Comparison of ENCODE assay signal across 27 mouse cellular contexts in the genomic region with DNA sequence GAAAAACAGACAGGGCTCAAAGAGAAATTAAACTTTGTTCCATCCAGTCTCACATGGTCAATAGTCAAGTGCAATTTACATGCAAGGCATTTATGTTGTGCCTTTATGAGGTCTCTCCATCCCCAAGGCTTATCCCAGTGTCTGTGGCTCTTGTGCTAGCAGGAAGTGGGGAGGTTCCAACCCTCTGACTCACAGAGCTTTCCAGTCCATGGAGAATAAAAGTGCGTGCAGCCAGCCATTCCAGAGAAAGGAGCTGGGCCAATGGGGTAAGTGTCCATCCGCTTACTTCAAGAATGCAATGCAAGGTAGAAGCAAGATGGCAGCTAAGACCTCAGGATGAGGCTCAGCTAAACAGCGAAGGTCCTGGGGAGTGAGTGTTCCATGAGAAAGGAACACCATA. TPM values are rescaled to one million over a fixed set of nuclear protein-coding genes. Genes with fewer than 3 reads are reported as not detected.
"Had no signal": no experiment of that assay in that cellular context is flagged by ENCODE, and none has a peak within 500 bp of the region (broad histone marks: within the 10 kb centered on the region; RNA-seq: fewer than 3 reads in every experiment).

No protein-coding gene starts in this region.

- H3K9me3 ChIP-seq: heart, embryonic 13.5 days; heart, embryonic 15.5 days; intestine, embryonic 15.5 days; limb, embryonic 10.5 days; limb, embryonic 12.5 days; liver, embryonic 13.5 days had no signal

- H3K9ac ChIP-seq: heart, embryonic 13.5 days; heart, embryonic 15.5 days; hindbrain, embryonic 14.5 days; intestine, embryonic 15.5 days; limb, embryonic 12.5 days; liver, embryonic 13.5 days had no signal

- H3K4me3 ChIP-seq: heart, adult 2 months; heart, embryonic 13.5 days; heart, embryonic 15.5 days; intestine, embryonic 15.5 days; layer of hippocampus, adult 2 months; limb, embryonic 10.5 days; limb, embryonic 12.5 days; liver, embryonic 13.5 days had no signal

- H3K36me3 ChIP-seq: heart, embryonic 13.5 days; heart, embryonic 15.5 days; intestine, embryonic 15.5 days; limb, embryonic 10.5 days; limb, embryonic 12.5 days; liver, embryonic 13.5 days had no signal

- H3K27ac ChIP-seq: heart, adult 2 months; heart, embryonic 13.5 days; heart, embryonic 15.5 days; hindbrain, embryonic 14.5 days; intestine, embryonic 15.5 days; layer of hippocampus, adult 2 months; limb, embryonic 10.5 days; limb, embryonic 12.5 days; liver, embryonic 13.5 days had no signal

- H3K4me2 ChIP-seq: heart, embryonic 11.5 days; heart, embryonic 13.5 days; heart, embryonic 15.5 days; hindbrain, embryonic 14.5 days; intestine, embryonic 15.5 days; limb, embryonic 12.5 days; liver, embryonic 11.5 days; liver, embryonic 13.5 days had no signal

- DNase-seq: gastrocnemius, postnatal 14 days; gastrocnemius, postnatal 36 days; heart, adult 11 months; heart, adult 2 months; heart, postnatal 14 days; heart, postnatal 36 days; kidney, adult 18-20 months; kidney, adult 8-10 months; kidney, postnatal 10 days; kidney, postnatal 25 days; kidney, postnatal 4 days; layer of hippocampus, postnatal 36 days; liver; liver, embryonic 13.5 days had no signal

- ATAC-seq: hindbrain, embryonic 16.5 days; inflammation-experienced regulatory T-cells, adult 6 months; intestine, embryonic 15.5 days; intestine, postnatal 0 days had no signal

- H3K27me3 ChIP-seq: intestine, embryonic 15.5 days had no signal

RNA-seq across cellular contexts. Expression of a gene that starts 43.3 kb away (rescaled TPM):
- total RNA-seq: hematopoietic stem cell, adult 5-6 weeks had no signal
